Mouse (Mus musculus): Measurements from ENCODE around the gene Gm12253. TPM values are rescaled to one million over a fixed set of nuclear protein-coding genes. Genes with fewer than 3 reads are reported as not detected.

Gene Gm12253
- not detected in 2 replicates for polyA plus RNA-seq (2014; fragmentation: Nextera tagmentation; extraction: Ambion mirVana)

- 74% methylated on average over 3 of the region's 3 CpGs for WGBS
Observed at GRCm38 (mm10) chr11:58432259-58432658, at the start of gene Gm12253. Gene Gm12253, plus strand, starts transcription at chr11:58432559.

GRCm38 (mm10) chr11:58399985-58400645 lies 32.2 kb upstream of the Gm12253 start:
- H3K4me2 ChIP-seq = no peak overlapping the region
- H3K27me3 ChIP-seq (replicated peaks; ENCODE audit: control insufficient read depth, insufficient read depth, low read length) = no peaks in the 10 kb centered on the region
- H3K4me3 ChIP-seq (ENCODE audit: low read depth, low read length) = no peak overlapping the region
- no peaks in the 10 kb centered on the region for H3K36me3 ChIP-seq (ENCODE audit: control insufficient read depth, insufficient read depth, low read length)
- no peak for DNase-seq (ENCODE audit: low spot score)
- WGBS = 61% methylated on average over 6 of the region's 6 CpGs
- no peaks in the 10 kb centered on the region for H3K9me3 ChIP-seq (ENCODE audit: control insufficient read depth, low read length)
- no peak overlapping the region for H3K27ac ChIP-seq (ENCODE audit: low read depth, low read length)
- H3K9ac ChIP-seq (ENCODE audit: low read depth, low read length) = no peak overlapping the region
- no peaks in the 10 kb centered on the region for H3K4me1 ChIP-seq (replicated peaks; ENCODE audit: control insufficient read depth, insufficient read depth, low read length)
- ATAC-seq (replicated peaks; ENCODE audit: low FRiP score) = no peak

More at GRCm38 (mm10) chr11:58432259-58432658, at the start of gene Gm12253:
- Histone ChIP-seq H3K4me2 (no peak within 1 kb of the TSS), H3K27me3 (replicated peaks; ENCODE audit: control insufficient read depth, insufficient read depth, low read length) (no peaks in the 10 kb centered on the region), H3K4me3 (ENCODE audit: low read depth, low read length) (no peak within 1 kb of the TSS), H3K36me3 (ENCODE audit: control insufficient read depth, insufficient read depth, low read length) (no peaks in the 10 kb centered on the region), H3K9ac (ENCODE audit: low read depth, low read length) (no peak within 1 kb of the TSS), H3K4me1 (replicated peaks; ENCODE audit: control insufficient read depth, insufficient read depth, low read length) (no peaks in the 10 kb centered on the region), H3K27ac (ENCODE audit: low read depth, low read length) (no peak within 1 kb of the TSS), H3K9me3 (ENCODE audit: control insufficient read depth, low read length) (no peaks in the 10 kb centered on the region)
- no peak for ATAC-seq (replicated peaks; ENCODE audit: low FRiP score)
- DNase-seq (ENCODE audit: low spot score) = no peak

- H3K27me3 ChIP-seq (replicated peaks; ENCODE audit: control insufficient read depth, insufficient read depth, low read length) = no peaks in the 10 kb centered on the region
- ATAC-seq (replicated peaks; ENCODE audit: low FRiP score) = no peak
- no peaks in the 10 kb centered on the region for H3K9me3 ChIP-seq (ENCODE audit: control insufficient read depth, low read length)
- DNase-seq (ENCODE audit: low spot score) = no peak
- H3K36me3 ChIP-seq (ENCODE audit: control insufficient read depth, insufficient read depth, low read length) = no peaks in the 10 kb centered on the region
- 67% methylated on average over 5 of the region's 5 CpGs for WGBS
- H3K4me2 ChIP-seq = no peak overlapping the region
- no peak overlapping the region for H3K27ac ChIP-seq (ENCODE audit: low read depth, low read length)
- H3K9ac ChIP-seq (ENCODE audit: low read depth, low read length) = no peak overlapping the region
- H3K4me1 ChIP-seq (replicated peaks; ENCODE audit: control insufficient read depth, insufficient read depth, low read length) = no peaks in the 10 kb centered on the region
- H3K4me3 ChIP-seq (ENCODE audit: low read depth, low read length) = no peak overlapping the region
Observed at GRCm38 (mm10) chr11:58400655-58401054, 31.7 kb upstream of the Gm12253 start.

- Histone ChIP-seq H3K9me3 (ENCODE audit: control insufficient read depth, low read length) (no peaks in the 10 kb centered on the region), H3K4me3 (ENCODE audit: low read depth, low read length) (no peak overlapping the region), H3K27me3 (replicated peaks; ENCODE audit: control insufficient read depth, insufficient read depth, low read length) (no peaks in the 10 kb centered on the region), H3K9ac (ENCODE audit: low read depth, low read length) (no peak overlapping the region), H3K4me1 (replicated peaks; ENCODE audit: control insufficient read depth, insufficient read depth, low read length) (no peaks in the 10 kb centered on the region), H3K27ac (ENCODE audit: low read depth, low read length) (no peak overlapping the region), H3K36me3 (ENCODE audit: control insufficient read depth, insufficient read depth, low read length) (no peaks in the 10 kb centered on the region), H3K4me2 (no peak overlapping the region)
- WGBS = 76% methylated on average over 3 of the region's 3 CpGs
- ATAC-seq (replicated peaks; ENCODE audit: low FRiP score) (no peak), DNase-seq (ENCODE audit: low spot score) (no peak)
Observed at GRCm38 (mm10) chr11:58408066-58408465, 24.3 kb upstream of the Gm12253 start.

GRCm38 (mm10) chr11:58418336-58418735 lies 14.0 kb upstream of the Gm12253 start:
- no peak for ATAC-seq (replicated peaks; ENCODE audit: low FRiP score)
- Histone ChIP-seq H3K4me2 (no peak overlapping the region), H3K9ac (ENCODE audit: low read depth, low read length) (no peak overlapping the region), H3K4me3 (ENCODE audit: low read depth, low read length) (no peak overlapping the region), H3K27me3 (replicated peaks; ENCODE audit: control insufficient read depth, insufficient read depth, low read length) (no peaks in the 10 kb centered on the region), H3K36me3 (ENCODE audit: control insufficient read depth, insufficient read depth, low read length) (no peaks in the 10 kb centered on the region), H3K27ac (ENCODE audit: low read depth, low read length) (no peak overlapping the region), H3K9me3 (ENCODE audit: control insufficient read depth, low read length) (no peaks in the 10 kb centered on the region), H3K4me1 (replicated peaks; ENCODE audit: control insufficient read depth, insufficient read depth, low read length) (no peaks in the 10 kb centered on the region)
- WGBS = 66% methylated on average over 3 of the region's 3 CpGs
- DNase-seq (ENCODE audit: low spot score) = no peak

- Histone ChIP-seq H3K27ac (ENCODE audit: low read depth, low read length) (no peak within 1 kb of the TSS), H3K4me1 (replicated peaks; ENCODE audit: control insufficient read depth, insufficient read depth, low read length) (no peaks in the 10 kb centered on the region), H3K36me3 (ENCODE audit: control insufficient read depth, insufficient read depth, low read length) (no peaks in the 10 kb centered on the region), H3K4me2 (no peak within 1 kb of the TSS), H3K9me3 (ENCODE audit: control insufficient read depth, low read length) (no peaks in the 10 kb centered on the region), H3K9ac (ENCODE audit: low read depth, low read length) (no peak within 1 kb of the TSS), H3K27me3 (replicated peaks; ENCODE audit: control insufficient read depth, insufficient read depth, low read length) (no peaks in the 10 kb centered on the region), H3K4me3 (ENCODE audit: low read depth, low read length) (no peak within 1 kb of the TSS)
- WGBS = 63% methylated on average over 1 of the region's 1 CpGs
- ATAC-seq (replicated peaks; ENCODE audit: low FRiP score) = no peak
- DNase-seq (ENCODE audit: low spot score) = no peak
Observed at GRCm38 (mm10) chr11:58420815-58421214, 11.5 kb upstream of the Gm12253 start, which contains the start of gene 1810065E05Rik. Gene 1810065E05Rik, plus strand, starts transcription at chr11:58421111.

- Histone ChIP-seq H3K9me3 (ENCODE audit: control insufficient read depth, low read length) (no peaks in the 10 kb centered on the region), H3K4me2 (no peak overlapping the region), H3K4me3 (ENCODE audit: low read depth, low read length) (no peak overlapping the region), H3K36me3 (ENCODE audit: control insufficient read depth, insufficient read depth, low read length) (no peaks in the 10 kb centered on the region), H3K27ac (ENCODE audit: low read depth, low read length) (no peak overlapping the region), H3K4me1 (replicated peaks; ENCODE audit: control insufficient read depth, insufficient read depth, low read length) (no peaks in the 10 kb centered on the region), H3K27me3 (replicated peaks; ENCODE audit: control insufficient read depth, insufficient read depth, low read length) (no peaks in the 10 kb centered on the region), H3K9ac (ENCODE audit: low read depth, low read length) (no peak overlapping the region)
- DNase-seq (ENCODE audit: low spot score) = no peak
- WGBS = 54% methylated on average over 5 of the region's 5 CpGs
- ATAC-seq (replicated peaks; ENCODE audit: low FRiP score) = no peak
Observed at GRCm38 (mm10) chr11:58437866-58438265, 5.5 kb downstream of the Gm12253 start.

GRCm38 (mm10) chr11:58452759-58453158 lies 20.4 kb downstream of the Gm12253 start, which contains the start of gene Lypd9:
Gene Lypd9, minus strand, starts transcription at chr11:58452923.
- Histone ChIP-seq H3K27me3 (replicated peaks; ENCODE audit: control insufficient read depth, insufficient read depth, low read length) (no peaks in the 10 kb centered on the region), H3K27ac (ENCODE audit: low read depth, low read length) (no peak within 1 kb of the TSS), H3K4me3 (ENCODE audit: low read depth, low read length) (no peak within 1 kb of the TSS), H3K4me2 (no peak within 1 kb of the TSS), H3K36me3 (ENCODE audit: control insufficient read depth, insufficient read depth, low read length) (no peaks in the 10 kb centered on the region), H3K4me1 (replicated peaks; ENCODE audit: control insufficient read depth, insufficient read depth, low read length) (no peaks in the 10 kb centered on the region), H3K9ac (ENCODE audit: low read depth, low read length) (no peak within 1 kb of the TSS), H3K9me3 (ENCODE audit: control insufficient read depth, low read length) (no peaks in the 10 kb centered on the region)
- DNase-seq (ENCODE audit: low spot score) (no peak), ATAC-seq (replicated peaks; ENCODE audit: low FRiP score) (no peak)
- 93% methylated on average over 9 of the region's 9 CpGs for WGBS

- 56% methylated on average over 4 of the region's 4 CpGs for WGBS
- Histone ChIP-seq H3K4me1 (replicated peaks; ENCODE audit: control insufficient read depth, insufficient read depth, low read length) (no peaks in the 10 kb centered on the region), H3K27me3 (replicated peaks; ENCODE audit: control insufficient read depth, insufficient read depth, low read length) (no peaks in the 10 kb centered on the region), H3K27ac (ENCODE audit: low read depth, low read length) (no peak overlapping the region), H3K9ac (ENCODE audit: low read depth, low read length) (no peak overlapping the region), H3K4me3 (ENCODE audit: low read depth, low read length) (no peak overlapping the region), H3K4me2 (no peak overlapping the region), H3K9me3 (ENCODE audit: control insufficient read depth, low read length) (no peaks in the 10 kb centered on the region), H3K36me3 (ENCODE audit: control insufficient read depth, insufficient read depth, low read length) (no peaks in the 10 kb centered on the region)
- no peak for DNase-seq (ENCODE audit: low spot score)
- ATAC-seq (replicated peaks; ENCODE audit: low FRiP score) = no peak
Observed at GRCm38 (mm10) chr11:58453592-58453991, 21.2 kb downstream of the Gm12253 start.

Data from liver, embryonic 11.5 days (tissue).